Mouse (Mus musculus): ENCODE measurements at regions not wholly inside any gene's neighbourhood (a gene's known extent, or its start where the extent isn't known, plus 50 kb on each side); places are given as distances from the start of the nearest gene placed in this dataset.
"Not testable (repeated sequence)": the region's sequence is repeated elsewhere in the genome, so short reads cannot be mapped to it uniquely, and the experiment has no call there.

DNA sequence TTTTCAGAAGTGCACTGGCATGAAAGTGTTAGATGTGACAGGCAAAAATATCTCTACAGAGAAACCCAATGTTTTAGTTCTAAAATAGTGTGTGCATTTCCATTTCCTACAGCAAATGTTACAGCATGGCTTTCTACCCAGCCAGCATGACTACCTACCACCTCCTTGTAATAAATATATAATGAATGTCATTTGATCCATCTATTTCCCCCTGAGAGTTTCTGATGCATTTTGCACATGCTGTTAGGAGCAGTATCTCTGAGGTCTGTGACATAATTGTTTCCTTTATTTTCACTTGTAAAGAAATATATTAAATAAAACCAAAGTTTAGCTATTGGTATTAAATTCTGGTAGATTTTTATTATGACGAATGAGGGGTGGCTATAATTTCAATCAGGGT, 1086.4 kb downstream of the Diaph3 start:
- Histone ChIP-seq H3K9me3 (replicated peaks) (peaks cover 2% of the 10 kb centered on the region; the same call in 1 of the 2 replicates), H3K27me3 (ENCODE audit: insufficient read depth, low read length) (no peaks in the 10 kb centered on the region), H3K4me1 (ENCODE audit: insufficient read depth, low read depth, low read length) (no peaks in the 10 kb centered on the region), H3K36me3 (replicated peaks) (no peaks in the 10 kb centered on the region), H3K4me3 (ENCODE audit: low read depth, low read length) (no peak overlapping the region)
- DNase-seq (ENCODE audit: low spot score) (no peak), ATAC-seq (ENCODE audit: extremely low read depth, insufficient number of reproducible peaks, low FRiP score, poor library complexity, severe bottlenecking) (no peak)
- TF ChIP-seq CTCF (IDR thresholded peaks at IDR 0.05; ENCODE audit: low read depth, low read length) (no peak), POLR2AphosphoS5 (IDR thresholded peaks at IDR 0.05; ENCODE audit: insufficient replicate concordance, low read depth, low read length) (no peak)

DNA sequence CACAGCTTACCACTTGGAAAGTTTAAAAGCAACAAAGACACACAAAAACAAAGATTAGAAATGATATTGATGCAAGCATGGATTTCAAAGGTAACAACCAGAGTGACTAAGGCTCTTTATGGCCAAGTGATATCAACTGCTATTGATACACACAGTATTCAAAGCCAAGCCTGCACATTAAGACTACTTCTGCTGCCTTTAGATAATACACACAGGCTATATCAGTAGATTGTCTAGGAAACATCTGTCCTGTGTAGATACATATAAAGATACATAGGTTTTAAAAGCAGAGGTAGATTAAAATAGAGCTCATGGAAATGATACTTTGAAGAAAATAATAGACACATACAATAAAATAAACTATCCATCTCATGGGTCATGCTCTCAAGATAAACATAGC, 1111.6 kb downstream of the Diaph3 start:
- Histone ChIP-seq H3K4me1 (ENCODE audit: insufficient read depth, low read depth, low read length) (no peaks in the 10 kb centered on the region), H3K36me3 (replicated peaks) (no peaks in the 10 kb centered on the region), H3K27me3 (ENCODE audit: insufficient read depth, low read length) (no peaks in the 10 kb centered on the region), H3K4me3 (ENCODE audit: low read depth, low read length) (no peak overlapping the region), H3K9me3 (replicated peaks) (no peaks in the 10 kb centered on the region)
- ATAC-seq (ENCODE audit: extremely low read depth, insufficient number of reproducible peaks, low FRiP score, poor library complexity, severe bottlenecking) (no peak), DNase-seq (ENCODE audit: low spot score) (no peak)
- no peak for TF ChIP-seq POLR2AphosphoS5 (IDR thresholded peaks at IDR 0.05; ENCODE audit: insufficient replicate concordance, low read depth, low read length)
- no peak for TF ChIP-seq GATA2 (IDR thresholded peaks at IDR 0.05; ENCODE audit: borderline replicate concordance, low read depth, low read length)
- no peak for TF ChIP-seq TAL1 (conservative IDR thresholded peaks at IDR 0.05; ENCODE audit: low read depth, low read length)
- no peak for TF ChIP-seq CTCF (IDR thresholded peaks at IDR 0.05; ENCODE audit: low read depth, low read length)
- no peak for TF ChIP-seq GATA1 (IDR thresholded peaks at IDR 0.05; ENCODE audit: borderline replicate concordance, low read length)

GRCm38 (mm10) chr14:86017611-86018010, 1123.4 kb downstream of the Diaph3 start:
- not testable (repeated sequence) for H3K4me3 ChIP-seq (ENCODE audit: low read depth, low read length); H3K36me3 ChIP-seq (replicated peaks); H3K27me3 ChIP-seq (ENCODE audit: insufficient read depth, low read length); ATAC-seq (ENCODE audit: extremely low read depth, insufficient number of reproducible peaks, low FRiP score, poor library complexity, severe bottlenecking); H3K4me1 ChIP-seq (ENCODE audit: insufficient read depth, low read depth, low read length); H3K9me3 ChIP-seq (replicated peaks); DNase-seq (ENCODE audit: low spot score)
